10 mouse cellular contexts compared by ENCODE assay signal in genomic region chr1:133695901-133696300, GRCm38 (mm10). TPM values are rescaled to one million over a fixed set of nuclear protein-coding genes. Genes with fewer than 3 reads are reported as not detected.
DNase-seq lines count a peak whose midpoint lies in the region; ATAC-seq and TF ChIP-seq lines count a peak whose summit lies in the region.
"Had no signal": no experiment of that assay in that cellular context is flagged by ENCODE, and none has a peak within 500 bp of the region (broad histone marks: within the 10 kb centered on the region; RNA-seq: fewer than 3 reads in every experiment).

No protein-coding gene starts in this region.

- WGBS in heart, adult 2 months = 21% methylated on average over 7 of the region's 7 CpGs

- 0 out of 2 replicates have a peak overlapping the region, but pooled peaks have one; percentile 4 for H3K27ac ChIP-seq in heart, adult 2 months
- H3K27ac ChIP-seq: neural tube, embryonic 12.5 days had no signal

- H3K9ac ChIP-seq in heart, adult 2 months (ENCODE audit: low read depth, low read length) = no peak overlapping the region
- H3K9ac ChIP-seq: neural tube, embryonic 12.5 days had no signal

- peak overlapping the region; percentile 57 for H3K4me2 ChIP-seq in myocyte (ENCODE audit: low read depth)
- H3K4me2 ChIP-seq: neural tube, embryonic 12.5 days had no signal

- no peak overlapping the region for H3ac ChIP-seq in myocyte (ENCODE audit: control insufficient read depth, insufficient read length)

- CTCF ChIA-PET in Patski (lab: Charles Lee) = interaction anchor here (1.0 kb wide), 1 partner anchor 36 kb away, joined by 3 read pairs; the partner anchor contains the start of gene Zbed6

- intact Hi-C loops in heart, adult 2 months (cut with DNase I) = no loop called here

- no peak overlapping the region for H3K4me3 ChIP-seq in heart, adult 2 months
- H3K4me3 ChIP-seq in myocyte = no peak overlapping the region
- H3K4me3 ChIP-seq: erythroblast, embryonic 14.5 days; neural tube, embryonic 12.5 days had no signal

- POLR2A ChIA-PET in Patski (lab: Charles Lee) = no interaction called here

- no peak for TF ChIP-seq CTCF in Patski (IDR thresholded peaks at IDR 0.05)
- no peak for TF ChIP-seq CTCF in heart, adult 2 months (IDR thresholded peaks at IDR 0.05)

- peaks cover 12% of the 10 kb centered on the region for H3K4me1 ChIP-seq in heart, adult 2 months (ENCODE audit: control insufficient read depth, insufficient read depth, low read length)

- H3K27me3 ChIP-seq in Patski (no peaks in the 10 kb centered on the region), myocyte (ENCODE audit: control insufficient read depth, insufficient read depth, insufficient read length) (no peaks in the 10 kb centered on the region)
- no peaks in the 10 kb centered on the region for H3K27me3 ChIP-seq in heart, adult 2 months (ENCODE audit: control insufficient read depth, insufficient read depth, low read length)
- H3K27me3 ChIP-seq: neural tube, embryonic 12.5 days had no signal

- peak; percentile 69 for ATAC-seq in Patski

- no peaks in the 10 kb centered on the region for H3K79me2 ChIP-seq in heart, adult 2 months (replicated peaks; ENCODE audit: control insufficient read depth, insufficient read depth, low read length)
- H3K79me2 ChIP-seq in myocyte (ENCODE audit: control insufficient read depth, insufficient read depth) = no peaks in the 10 kb centered on the region

- no peak for TF ChIP-seq POLR2A in heart, adult 2 months (IDR thresholded peaks at IDR 0.05; ENCODE audit: insufficient read depth, low read depth, low read length)
- no peak for TF ChIP-seq POLR2A in myocyte (IDR thresholded peaks at IDR 0.05; ENCODE audit: insufficient read length, low read depth)

- no peaks in the 10 kb centered on the region for H3K36me3 ChIP-seq in heart, adult 2 months (ENCODE audit: control insufficient read depth, insufficient read depth, low read length)
- no peaks in the 10 kb centered on the region for H3K36me3 ChIP-seq in myocyte (ENCODE audit: control insufficient read depth, insufficient read depth)
- H3K36me3 ChIP-seq: neural tube, embryonic 12.5 days had no signal

- in situ Hi-C loops in Patski (cut with MboI; ENCODE audit: low pct_unique_long_range_greater_than_20kb) = no loop called here

- no peak for TF ChIP-seq EP300 in heart, adult 2 months (IDR thresholded peaks at IDR 0.05; ENCODE audit: insufficient read depth, low read depth, low read length)

- peak; percentile 33 for DNase-seq in adrenal gland, postnatal 14 days
- DNase-seq in adrenal gland, adult 18-20 months (ENCODE audit: low spot score in 2 of 2) = no peak
- peak; percentile 85 for DNase-seq in Patski (ENCODE audit: low read depth, low spot score)
- DNase-seq in heart, adult 2 months = peak in 1 of 2 experiments; percentile 28
- peak; percentile 92 for DNase-seq in kidney, postnatal 14 days
- no peak for DNase-seq in neural tube, embryonic 10.5 days (ENCODE audit: extremely low spot score, low spot score)
- DNase-seq in layer of hippocampus, postnatal 10 days (ENCODE audit: low spot score in 2 of 2) = no peak

TF ChIP-seq in myocyte, 11 proteins besides CTCF, POLR2A, EP300 and RAD21:
- no peak for TF ChIP-seq REST (IDR thresholded peaks at IDR 0.05; ENCODE audit: insufficient read depth, insufficient read length)
- TF ChIP-seq E2F4 (IDR thresholded peaks at IDR 0.05; ENCODE audit: insufficient read depth) = no peak
- no peak for TF ChIP-seq TCF3 (IDR thresholded peaks at IDR 0.05; ENCODE audit: insufficient read length, low read depth)
- TF ChIP-seq USF1 (IDR thresholded peaks at IDR 0.05; ENCODE audit: low read depth) = no peak
- peak in 2 of 3 experiments; percentile 40 to 79 for TF ChIP-seq MYOG (IDR thresholded peaks at IDR 0.05; ENCODE audit: control insufficient read depth in 1 of 3, insufficient read depth in 1 of 3, insufficient read length in 2 of 3, low read depth in 2 of 3)
- TF ChIP-seq POLR2AphosphoS2 (IDR thresholded peaks at IDR 0.05; ENCODE audit: insufficient read length, low read depth) = peak; percentile 14
- no peak for TF ChIP-seq CEBPB (IDR thresholded peaks at IDR 0.05; ENCODE audit: insufficient read depth, poor library complexity, severe bottlenecking)
- TF ChIP-seq MYOD1 (IDR thresholded peaks at IDR 0.05; ENCODE audit: control insufficient read depth in 1 of 3, insufficient read length in 2 of 3, low read depth in 2 of 3) = peak in 2 of 3 experiments; percentile 64 to 72
- no peak for TF ChIP-seq SRF (IDR thresholded peaks at IDR 0.05; ENCODE audit: control insufficient read depth, insufficient read length, low read depth)
- no peak for TF ChIP-seq MAX (IDR thresholded peaks at IDR 0.05; ENCODE audit: low read depth)
- TF ChIP-seq TCF12 (IDR thresholded peaks at IDR 0.05; ENCODE audit: insufficient read depth, poor library complexity, severe bottlenecking) = peak; percentile 42

RNA-seq across cellular contexts. Expression of gene Lax1, which starts 6.0 kb away (rescaled TPM):
- 0.82 and 7.1 TPM in 2 replicates for total RNA-seq in adrenal gland, postnatal 14 days (2021)
- under 1 TPM; 0.32 to 0.33 TPM for total RNA-seq in adrenal gland, adult 18-20 months (2021)
- polyA plus RNA-seq in Patski (2021) (1.8 TPM), myocyte (2012; fragmentation: generic; extraction: Trizol) (0.05 TPM)
- under 1 TPM; 0.36 to 0.73 TPM for total RNA-seq in heart, adult 2 months (2021)
- polyA plus RNA-seq in heart, adult 2 months (2012; rRNA removed) = 0.45 and 0.47 TPM in 2 replicates
- total RNA-seq in layer of hippocampus, postnatal 10 days (2021) = under 1 TPM in 1 of 2 experiments, not detected in 1; 0.29 TPM
- polyA plus RNA-seq: neural tube, embryonic 12.5 days had no signal

RNA-seq across cellular contexts. Expression of gene Gm38394, which starts 34.8 kb away (rescaled TPM):
- total RNA-seq in adrenal gland, postnatal 14 days (2021) = 36.0 and 37.9 TPM in 2 replicates
- total RNA-seq in adrenal gland, adult 18-20 months (2021) = 10 to 100 TPM; 24.4 to 26.2 TPM
- 12.3 TPM for polyA plus RNA-seq in Patski (2021)
- 10 to 100 TPM; 14.5 to 15.0 TPM for total RNA-seq in heart, adult 2 months (2021)
- polyA plus RNA-seq in heart, adult 2 months (2012; rRNA removed) = 2.5 and 6.2 TPM in 2 replicates
- polyA plus RNA-seq in myocyte (2012; fragmentation: generic; extraction: Trizol) = 2.6 TPM
- 10 to 100 TPM; 25.4 to 25.9 TPM for total RNA-seq in layer of hippocampus, postnatal 10 days (2021)

RNA-seq across cellular contexts. Expression of gene Zbed6, which starts 35.2 kb away (rescaled TPM):
- 8.0 and 10.9 TPM in 2 replicates for total RNA-seq in adrenal gland, postnatal 14 days (2021)
- 10 to 100 TPM in 1 of 2 experiments, 1 to 10 TPM in 1; 8.4 to 11.0 TPM for total RNA-seq in adrenal gland, adult 18-20 months (2021)
- 17.5 TPM for polyA plus RNA-seq in Patski (2021)
- 1 to 10 TPM; 3.2 to 3.3 TPM for total RNA-seq in heart, adult 2 months (2021)
- 2.3 and 5.5 TPM in 2 replicates for polyA plus RNA-seq in heart, adult 2 months (2012; rRNA removed)
- polyA plus RNA-seq in myocyte (2012; fragmentation: generic; extraction: Trizol) = 3.2 TPM
- 1 to 10 TPM; 6.0 to 9.5 TPM for total RNA-seq in layer of hippocampus, postnatal 10 days (2021)
- polyA plus RNA-seq: erythroblast, embryonic 14.5 days; neural tube, embryonic 12.5 days had no signal

Comparison
In these comparisons a context has a peak if more than half of its experiments do, and no peak if none do; other contexts are left out.
1. DNase-seq: peak in adrenal gland, postnatal 14 days (single experiment), Patski (single experiment) and kidney, postnatal 14 days (single experiment); none in adrenal gland, adult 18-20 months (0 of 2), neural tube, embryonic 10.5 days (single experiment) and layer of hippocampus, postnatal 10 days (0 of 2).